Mouse (Mus musculus) bone marrow macrophage, adult 2 months (primary cell): ENCODE results near the gene Pnmal1. TPM values are rescaled to one million over a fixed set of nuclear protein-coding genes. Genes with fewer than 3 reads are reported as not detected.

ENCODE experiments used
- H3K27ac ChIP-seq: 2 replicates; pipeline ENCODE4 v1.5.1; 2012; ENCODE audit warnings: low read depth, low read length; ENCODE audit not compliant: insufficient read depth
- H3K4me1 ChIP-seq: 2 replicates; pipeline ENCODE4 v1.6.1; 2012; ENCODE audit warnings: low read length; ENCODE audit not compliant: control insufficient read depth, insufficient read depth
- H3K4me3 ChIP-seq: 2 replicates; pipeline ENCODE4 v1.5.1; 2012; ENCODE audit warnings: mild to moderate bottlenecking, low read length, moderate library complexity; ENCODE audit not compliant: insufficient read depth
- CTCF ChIP-seq: IDR thresholded peaks from 2 replicates; pipeline ENCODE4 v1.5.1; 2012; ENCODE audit warnings: low read depth, mild to moderate bottlenecking, low read length, moderate library complexity
- POLR2A ChIP-seq: IDR thresholded peaks from 2 replicates; pipeline ENCODE4 v1.6.1; 2012; ENCODE audit warnings: mild to moderate bottlenecking, low read depth, low read length, borderline replicate concordance
- polyA plus RNA-seq: library from polyadenylated mRNA; stranded (reverse); fragments of >200 nt; gene quantifications from 2 replicates; pipeline ENCODE4 v1.2.4, GENCODE M21; 2012; ENCODE audit not compliant: missing spikeins, insufficient read depth, insufficient read length

Pnmal1 gene
- polyA plus RNA-seq, 1 experiment: not detected

GRCm38 (mm10) chr7:16917447-16917846 lies 42.0 kb upstream of the Pnmal1 start:
- Histone ChIP-seq H3K27ac (no peak overlapping the region), H3K4me1 (peaks cover 6% of the 10 kb centered on the region; the same call in 1 of the 2 replicates), H3K4me3 (no peak overlapping the region)
- TF ChIP-seq CTCF: no peak
- no peak for TF ChIP-seq POLR2A

- Histone ChIP-seq H3K4me3 (no peak overlapping the region), H3K4me1 (peaks cover 7% of the 10 kb centered on the region; the same call in 1 of the 2 replicates), H3K27ac (no peak overlapping the region)
- TF ChIP-seq CTCF (no peak), POLR2A (no peak)
Observed at GRCm38 (mm10) chr7:16918014-16918413, 41.5 kb upstream of the Pnmal1 start.

- no peak overlapping the region for H3K4me3 ChIP-seq
- H3K27ac ChIP-seq: no peak overlapping the region
- no peak for TF ChIP-seq CTCF
- TF ChIP-seq POLR2A: no peak
- H3K4me1 ChIP-seq: peaks cover 5% of the 10 kb centered on the region; the same call in 1 of the 2 replicates
Observed at GRCm38 (mm10) chr7:16918670-16919069, 40.8 kb upstream of the Pnmal1 start.

GRCm38 (mm10) chr7:16919395-16920149 lies 39.9 kb upstream of the Pnmal1 start:
- Histone ChIP-seq H3K4me1 (peaks cover 5% of the 10 kb centered on the region; the same call in 1 of the 2 replicates), H3K4me3 (no peak overlapping the region), H3K27ac (no peak overlapping the region)
- TF ChIP-seq POLR2A (no peak), CTCF (no peak)

- Histone ChIP-seq H3K4me3 (no peak overlapping the region), H3K27ac (no peak overlapping the region), H3K4me1 (peaks cover 7% of the 10 kb centered on the region; the same call in 1 of the 2 replicates)
- TF ChIP-seq POLR2A (no peak), CTCF (no peak)
Observed at GRCm38 (mm10) chr7:16920150-16920579, 39.3 kb upstream of the Pnmal1 start.

GRCm38 (mm10) chr7:16920818-16921791 lies 38.4 kb upstream of the Pnmal1 start:
- H3K4me3 ChIP-seq: no peak overlapping the region
- TF ChIP-seq POLR2A (no peak), CTCF (no peak)
- H3K27ac ChIP-seq: no peak overlapping the region
- peaks cover 7% of the 10 kb centered on the region; the same call in 1 of the 2 replicates for H3K4me1 ChIP-seq

- H3K27ac ChIP-seq: no peak overlapping the region
- TF ChIP-seq POLR2A: no peak
- no peak for TF ChIP-seq CTCF
- peaks cover 7% of the 10 kb centered on the region; the same call in 1 of the 2 replicates for H3K4me1 ChIP-seq
- no peak overlapping the region for H3K4me3 ChIP-seq
Observed at GRCm38 (mm10) chr7:16921881-16922335, 37.6 kb upstream of the Pnmal1 start.

GRCm38 (mm10) chr7:16922360-16922973 lies 37.0 kb upstream of the Pnmal1 start:
- Histone ChIP-seq H3K4me1 (peaks cover 7% of the 10 kb centered on the region; the same call in 1 of the 2 replicates), H3K4me3 (peak overlapping the region; percentile 88), H3K27ac (no peak overlapping the region)
- TF ChIP-seq POLR2A (no peak), CTCF (no peak)
